Mouse (Mus musculus): Measurements from ENCODE around the gene H2-T24. TPM values are rescaled to one million over a fixed set of nuclear protein-coding genes. Genes with fewer than 3 reads are reported as not detected.

The H2-T24 gene
- polyA plus RNA-seq, 1 experiment from 2014 or later, result 3.1 TPM

GRCm38 (mm10) chr17:35997713-35998510, 22.4 kb downstream of the H2-T24 start:
- no peak overlapping the region for H3K4me3 ChIP-seq (ENCODE audit: low read depth, low read length)
- DNase-seq (ENCODE audit: low spot score, missing footprints) (no peak), ATAC-seq (ENCODE audit: low FRiP score) (no peak)
- no peaks in the 10 kb centered on the region for H3K27me3 ChIP-seq (ENCODE audit: control insufficient read depth, insufficient read depth, low read length)
- no peaks in the 10 kb centered on the region for H3K36me3 ChIP-seq (ENCODE audit: control insufficient read depth, insufficient read depth, low read length)
- H3K4me2 ChIP-seq, result no peak overlapping the region
- no peak overlapping the region for H3K27ac ChIP-seq (ENCODE audit: low read depth, low read length)
- no peaks in the 10 kb centered on the region for H3K9me3 ChIP-seq (ENCODE audit: control insufficient read depth, low read length)
- H3K4me1 ChIP-seq (ENCODE audit: control insufficient read depth, insufficient read depth, low read length), result peaks cover 7% of the 10 kb centered on the region
- WGBS, result 56% methylated on average over 12 of the region's 12 CpGs
- H3K9ac ChIP-seq (ENCODE audit: low read length), result no peak overlapping the region

- Histone ChIP-seq H3K4me2 (no peak overlapping the region), H3K27ac (ENCODE audit: low read depth, low read length) (no peak overlapping the region), H3K4me1 (ENCODE audit: control insufficient read depth, insufficient read depth, low read length) (peaks cover 7% of the 10 kb centered on the region), H3K4me3 (ENCODE audit: low read depth, low read length) (no peak overlapping the region), H3K27me3 (ENCODE audit: control insufficient read depth, insufficient read depth, low read length) (no peaks in the 10 kb centered on the region), H3K9ac (ENCODE audit: low read length) (no peak overlapping the region), H3K9me3 (ENCODE audit: control insufficient read depth, low read length) (no peaks in the 10 kb centered on the region), H3K36me3 (ENCODE audit: control insufficient read depth, insufficient read depth, low read length) (no peaks in the 10 kb centered on the region)
- DNase-seq (ENCODE audit: low spot score, missing footprints) (peak; percentile 99), ATAC-seq (ENCODE audit: low FRiP score) (peak; percentile 69)
- 6% methylated on average over 11 of the region's 11 CpGs for WGBS
Observed at GRCm38 (mm10) chr17:35996949-35997348, 23.4 kb downstream of the H2-T24 start.

- Histone ChIP-seq H3K27ac (ENCODE audit: low read depth, low read length) (no peak overlapping the region), H3K9ac (ENCODE audit: low read length) (peak overlapping the region; percentile 63)
- DNase-seq (ENCODE audit: low spot score, missing footprints), result peak; percentile 92
Observed at GRCm38 (mm10) chr17:35994879-35995240, 25.5 kb downstream of the H2-T24 start.

GRCm38 (mm10) chr17:35994175-35994878, 26.0 kb downstream of the H2-T24 start:
- DNase-seq (ENCODE audit: low spot score, missing footprints) (peak; percentile 95), ATAC-seq (ENCODE audit: low FRiP score) (peak; percentile 50; the same call in 1 of the 2 replicates)
- Histone ChIP-seq H3K4me1 (ENCODE audit: control insufficient read depth, insufficient read depth, low read length) (peaks cover 7% of the 10 kb centered on the region), H3K27me3 (ENCODE audit: control insufficient read depth, insufficient read depth, low read length) (no peaks in the 10 kb centered on the region), H3K36me3 (ENCODE audit: control insufficient read depth, insufficient read depth, low read length) (0 out of 2 replicates have a peak, but pooled peaks cover 2% of the 10 kb centered on the region), H3K9ac (ENCODE audit: low read length) (peak overlapping the region; percentile 63), H3K4me3 (ENCODE audit: low read depth, low read length) (peak overlapping the region; percentile 55), H3K27ac (ENCODE audit: low read depth, low read length) (no peak overlapping the region), H3K4me2 (peak overlapping the region; percentile 49), H3K9me3 (ENCODE audit: control insufficient read depth, low read length) (no peaks in the 10 kb centered on the region)
- 5% methylated on average over 31 of the region's 31 CpGs for WGBS

More at GRCm38 (mm10) chr17:35994879-35995240, 25.5 kb downstream of the H2-T24 start:
- no peak for ATAC-seq (ENCODE audit: low FRiP score)
- Histone ChIP-seq H3K4me2 (peak overlapping the region; percentile 49), H3K9me3 (ENCODE audit: control insufficient read depth, low read length) (no peaks in the 10 kb centered on the region), H3K4me3 (ENCODE audit: low read depth, low read length) (peak overlapping the region; percentile 55), H3K27me3 (ENCODE audit: control insufficient read depth, insufficient read depth, low read length) (no peaks in the 10 kb centered on the region), H3K4me1 (ENCODE audit: control insufficient read depth, insufficient read depth, low read length) (peaks cover 7% of the 10 kb centered on the region), H3K36me3 (ENCODE audit: control insufficient read depth, insufficient read depth, low read length) (no peaks in the 10 kb centered on the region)
- WGBS, result 4% methylated on average over 14 of the region's 14 CpGs

GRCm38 (mm10) chr17:35993675-35994074, 26.7 kb downstream of the H2-T24 start:
- H3K27me3 ChIP-seq (ENCODE audit: control insufficient read depth, insufficient read depth, low read length), result no peaks in the 10 kb centered on the region
- DNase-seq (ENCODE audit: low spot score, missing footprints), result peak; percentile 98
- peak overlapping the region; percentile 24; the same call in 1 of the 2 replicates for H3K4me2 ChIP-seq
- H3K9me3 ChIP-seq (ENCODE audit: control insufficient read depth, low read length), result no peaks in the 10 kb centered on the region
- no peak overlapping the region for H3K9ac ChIP-seq (ENCODE audit: low read length)
- peak; percentile 69 for ATAC-seq (ENCODE audit: low FRiP score)
- H3K36me3 ChIP-seq (ENCODE audit: control insufficient read depth, insufficient read depth, low read length), result 0 out of 2 replicates have a peak, but pooled peaks cover 2% of the 10 kb centered on the region
- WGBS, result 9% methylated on average over 17 of the region's 17 CpGs
- H3K4me1 ChIP-seq (ENCODE audit: control insufficient read depth, insufficient read depth, low read length), result peaks cover 7% of the 10 kb centered on the region
- H3K27ac ChIP-seq (ENCODE audit: low read depth, low read length), result no peak overlapping the region
- H3K4me3 ChIP-seq (ENCODE audit: low read depth, low read length), result peak overlapping the region; percentile 55; the same call in 1 of the 2 replicates

- no peak for ATAC-seq (ENCODE audit: low FRiP score)
- 57% methylated on average over 10 of the region's 10 CpGs for WGBS
- H3K27ac ChIP-seq (ENCODE audit: low read depth, low read length), result no peak overlapping the region
- H3K9ac ChIP-seq (ENCODE audit: low read length), result no peak overlapping the region
- no peaks in the 10 kb centered on the region for H3K27me3 ChIP-seq (ENCODE audit: control insufficient read depth, insufficient read depth, low read length)
- no peaks in the 10 kb centered on the region for H3K9me3 ChIP-seq (ENCODE audit: control insufficient read depth, low read length)
- peaks cover 7% of the 10 kb centered on the region for H3K4me1 ChIP-seq (ENCODE audit: control insufficient read depth, insufficient read depth, low read length)
- no peak overlapping the region for H3K4me3 ChIP-seq (ENCODE audit: low read depth, low read length)
- peaks cover 12% of the 10 kb centered on the region for H3K36me3 ChIP-seq (ENCODE audit: control insufficient read depth, insufficient read depth, low read length)
- H3K4me2 ChIP-seq, result no peak overlapping the region
- DNase-seq (ENCODE audit: low spot score, missing footprints), result no peak
Observed at GRCm38 (mm10) chr17:35991781-35992180, 28.6 kb downstream of the H2-T24 start.

GRCm38 (mm10) chr17:35981776-35982175, 38.6 kb downstream of the H2-T24 start:
- peaks cover 17% of the 10 kb centered on the region for H3K4me1 ChIP-seq (ENCODE audit: control insufficient read depth, insufficient read depth, low read length)
- H3K4me2 ChIP-seq, result no peak overlapping the region
- no peaks in the 10 kb centered on the region for H3K9me3 ChIP-seq (ENCODE audit: control insufficient read depth, low read length)
- peaks cover 9% of the 10 kb centered on the region for H3K36me3 ChIP-seq (ENCODE audit: control insufficient read depth, insufficient read depth, low read length)
- H3K9ac ChIP-seq (ENCODE audit: low read length), result no peak overlapping the region
- WGBS, result 88% methylated on average over 9 of the region's 9 CpGs
- H3K27ac ChIP-seq (ENCODE audit: low read depth, low read length), result no peak overlapping the region
- H3K4me3 ChIP-seq (ENCODE audit: low read depth, low read length), result no peak overlapping the region
- no peak for ATAC-seq (ENCODE audit: low FRiP score)
- DNase-seq (ENCODE audit: low spot score, missing footprints), result no peak
- H3K27me3 ChIP-seq (ENCODE audit: control insufficient read depth, insufficient read depth, low read length), result no peaks in the 10 kb centered on the region

GRCm38 (mm10) chr17:35980363-35980754, 40.0 kb downstream of the H2-T24 start:
- H3K4me2 ChIP-seq, result peak overlapping the region; percentile 77
- peak; percentile 17; the same call in 1 of the 2 replicates for ATAC-seq (ENCODE audit: low FRiP score)
- H3K4me3 ChIP-seq (ENCODE audit: low read depth, low read length), result peak overlapping the region; percentile 91
- WGBS, result 1% methylated on average over 29 of the region's 29 CpGs
- H3K27me3 ChIP-seq (ENCODE audit: control insufficient read depth, insufficient read depth, low read length), result no peaks in the 10 kb centered on the region
- H3K36me3 ChIP-seq (ENCODE audit: control insufficient read depth, insufficient read depth, low read length), result peaks cover 9% of the 10 kb centered on the region
- peak; percentile 93 for DNase-seq (ENCODE audit: low spot score, missing footprints)
- H3K9ac ChIP-seq (ENCODE audit: low read length), result peak overlapping the region; percentile 83
- H3K27ac ChIP-seq (ENCODE audit: low read depth, low read length), result peak overlapping the region; percentile 90
- peaks cover 17% of the 10 kb centered on the region for H3K4me1 ChIP-seq (ENCODE audit: control insufficient read depth, insufficient read depth, low read length)
- H3K9me3 ChIP-seq (ENCODE audit: control insufficient read depth, low read length), result no peaks in the 10 kb centered on the region
